Mouse (Mus musculus): Measurements from ENCODE around the gene Drc3. TPM values are rescaled to one million over a fixed set of nuclear protein-coding genes. Genes with fewer than 3 reads are reported as not detected.
A peak's percentile ranks its signal among the peaks of the same experiment; 100 is the strongest.

Drc3 gene
- polyA plus RNA-seq, 1 experiment from 2014 or later: 6.0 TPM

- Histone ChIP-seq H3K4me3 (no peak overlapping the region), H3K27me3 (ENCODE audit: insufficient read depth, poor library complexity, severe bottlenecking) (no peaks in the 10 kb centered on the region), H3K36me3 (no peaks in the 10 kb centered on the region), H3K27ac (no peak overlapping the region), H3K4me1 (replicated peaks) (peaks cover 8% of the 10 kb centered on the region), H3K9me3 (no peaks in the 10 kb centered on the region)
- no peak for DNase-seq (ENCODE audit: low spot score)
- 86% methylated on average over 6 of the region's 6 CpGs for WGBS
Observed at GRCm38 (mm10) chr11:60374481-60374880, 21.4 kb downstream of the Drc3 start.

- Histone ChIP-seq H3K4me1 (replicated peaks) (peaks cover 25% of the 10 kb centered on the region), H3K9me3 (no peaks in the 10 kb centered on the region), H3K36me3 (no peaks in the 10 kb centered on the region), H3K4me3 (no peak overlapping the region), H3K27ac (no peak overlapping the region), H3K27me3 (ENCODE audit: insufficient read depth, poor library complexity, severe bottlenecking) (peaks cover 5% of the 10 kb centered on the region; the same call in 1 of the 2 replicates)
- 88% methylated on average over 6 of the region's 6 CpGs for WGBS
- no peak for DNase-seq (ENCODE audit: low spot score)
Observed at GRCm38 (mm10) chr11:60383518-60383917, 30.4 kb downstream of the Drc3 start.

GRCm38 (mm10) chr11:60384762-60385421, 31.8 kb downstream of the Drc3 start:
- Histone ChIP-seq H3K4me3 (peak overlapping the region; percentile 43), H3K9me3 (no peaks in the 10 kb centered on the region), H3K27me3 (ENCODE audit: insufficient read depth, poor library complexity, severe bottlenecking) (peaks cover 5% of the 10 kb centered on the region; the same call in 1 of the 2 replicates), H3K27ac (peak overlapping the region; percentile 85), H3K36me3 (no peaks in the 10 kb centered on the region), H3K4me1 (replicated peaks) (peaks cover 25% of the 10 kb centered on the region)
- WGBS: 5% methylated on average over 16 of the region's 16 CpGs
- DNase-seq (ENCODE audit: low spot score): peak; percentile 51

- WGBS: 86% methylated on average over 5 of the region's 5 CpGs
- 0 out of 2 replicates have a peak overlapping the region, but pooled peaks have one; percentile 85 for H3K27ac ChIP-seq
Observed at GRCm38 (mm10) chr11:60385946-60386345, 32.8 kb downstream of the Drc3 start.

GRCm38 (mm10) chr11:60387944-60388343, 34.8 kb downstream of the Drc3 start:
- no peak overlapping the region for H3K4me3 ChIP-seq
- peaks cover 19% of the 10 kb centered on the region for H3K4me1 ChIP-seq (replicated peaks)
- H3K27me3 ChIP-seq (ENCODE audit: insufficient read depth, poor library complexity, severe bottlenecking): peaks cover 5% of the 10 kb centered on the region; the same call in 1 of the 2 replicates
- no peak overlapping the region for H3K27ac ChIP-seq
- DNase-seq (ENCODE audit: low spot score): no peak
- WGBS: 90% methylated on average over 2 of the region's 2 CpGs
- H3K36me3 ChIP-seq: no peaks in the 10 kb centered on the region
- H3K9me3 ChIP-seq: no peaks in the 10 kb centered on the region

More at GRCm38 (mm10) chr11:60385946-60386345, 32.8 kb downstream of the Drc3 start:
- Histone ChIP-seq H3K4me3 (no peak overlapping the region), H3K36me3 (no peaks in the 10 kb centered on the region), H3K27me3 (ENCODE audit: insufficient read depth, poor library complexity, severe bottlenecking) (peaks cover 5% of the 10 kb centered on the region; the same call in 1 of the 2 replicates), H3K9me3 (no peaks in the 10 kb centered on the region), H3K4me1 (replicated peaks) (peaks cover 25% of the 10 kb centered on the region)
- no peak for DNase-seq (ENCODE audit: low spot score)

GRCm38 (mm10) chr11:60391346-60391745, 38.2 kb downstream of the Drc3 start:
- Histone ChIP-seq H3K9me3 (no peaks in the 10 kb centered on the region), H3K27me3 (ENCODE audit: insufficient read depth, poor library complexity, severe bottlenecking) (no peaks in the 10 kb centered on the region), H3K27ac (no peak overlapping the region), H3K36me3 (peaks cover 3% of the 10 kb centered on the region; the same call in 1 of the 2 replicates), H3K4me1 (replicated peaks) (0 out of 2 replicates have a peak, but pooled peaks cover 7% of the 10 kb centered on the region), H3K4me3 (no peak overlapping the region)
- 91% methylated on average over 6 of the region's 6 CpGs for WGBS
- no peak for DNase-seq (ENCODE audit: low spot score)

GRCm38 (mm10) chr11:60396546-60396945, 43.4 kb downstream of the Drc3 start:
- DNase-seq (ENCODE audit: low spot score): no peak
- H3K4me1 ChIP-seq (replicated peaks): 0 out of 2 replicates have a peak, but pooled peaks cover 7% of the 10 kb centered on the region

GRCm38 (mm10) chr11:60397172-60397571, 44.0 kb downstream of the Drc3 start:
- 0 out of 2 replicates have a peak, but pooled peaks cover 7% of the 10 kb centered on the region for H3K4me1 ChIP-seq (replicated peaks)
- 90% methylated on average over 2 of the region's 2 CpGs for WGBS

More at GRCm38 (mm10) chr11:60396546-60396945, 43.4 kb downstream of the Drc3 start:
- 83% methylated on average over 6 of the region's 6 CpGs for WGBS
- Histone ChIP-seq H3K4me3 (no peak overlapping the region), H3K9me3 (no peaks in the 10 kb centered on the region), H3K27me3 (ENCODE audit: insufficient read depth, poor library complexity, severe bottlenecking) (no peaks in the 10 kb centered on the region), H3K36me3 (peaks cover 30% of the 10 kb centered on the region), H3K27ac (no peak overlapping the region)

GRCm38 (mm10) chr11:60406606-60407005, 53.5 kb downstream of the Drc3 start:
- Histone ChIP-seq H3K9me3 (no peaks in the 10 kb centered on the region), H3K36me3 (peaks cover 80% of the 10 kb centered on the region), H3K27ac (no peak overlapping the region), H3K4me3 (no peak overlapping the region), H3K4me1 (replicated peaks) (no peaks in the 10 kb centered on the region), H3K27me3 (ENCODE audit: insufficient read depth, poor library complexity, severe bottlenecking) (no peaks in the 10 kb centered on the region)
- 95% methylated on average over 1 of the region's 1 CpGs for WGBS
- DNase-seq (ENCODE audit: low spot score): no peak

More at GRCm38 (mm10) chr11:60397172-60397571, 44.0 kb downstream of the Drc3 start:
- H3K36me3 ChIP-seq: peaks cover 37% of the 10 kb centered on the region
- H3K4me3 ChIP-seq: no peak overlapping the region
- H3K9me3 ChIP-seq: no peaks in the 10 kb centered on the region
- no peak overlapping the region for H3K27ac ChIP-seq
- no peak for DNase-seq (ENCODE audit: low spot score)
- no peaks in the 10 kb centered on the region for H3K27me3 ChIP-seq (ENCODE audit: insufficient read depth, poor library complexity, severe bottlenecking)

GRCm38 (mm10) chr11:60412173-60412572, 59.0 kb downstream of the Drc3 start:
- no peak overlapping the region for H3K27ac ChIP-seq
- WGBS: 16% methylated on average over 3 of the region's 3 CpGs

GRCm38 (mm10) chr11:60412921-60413320, 59.8 kb downstream of the Drc3 start:
- no peaks in the 10 kb centered on the region for H3K27me3 ChIP-seq (ENCODE audit: insufficient read depth, poor library complexity, severe bottlenecking)
- H3K36me3 ChIP-seq: peaks cover 16% of the 10 kb centered on the region
- no peaks in the 10 kb centered on the region for H3K9me3 ChIP-seq
- 95% methylated on average over 2 of the region's 2 CpGs for WGBS
- H3K4me3 ChIP-seq: no peak overlapping the region
- no peak for DNase-seq (ENCODE audit: low spot score)
- H3K4me1 ChIP-seq (replicated peaks): peaks cover 31% of the 10 kb centered on the region
- no peak overlapping the region for H3K27ac ChIP-seq

More at GRCm38 (mm10) chr11:60412173-60412572, 59.0 kb downstream of the Drc3 start:
- H3K9me3 ChIP-seq: no peaks in the 10 kb centered on the region
- DNase-seq (ENCODE audit: low spot score): peak; percentile 21
- peaks cover 26% of the 10 kb centered on the region for H3K4me1 ChIP-seq (replicated peaks)
- no peaks in the 10 kb centered on the region for H3K27me3 ChIP-seq (ENCODE audit: insufficient read depth, poor library complexity, severe bottlenecking)
- H3K4me3 ChIP-seq: no peak overlapping the region
- H3K36me3 ChIP-seq: peaks cover 24% of the 10 kb centered on the region

GRCm38 (mm10) chr11:60416590-60416962, 63.4 kb downstream of the Drc3 start:
- WGBS: under 1% methylated on average over 21 of the region's 21 CpGs
- Histone ChIP-seq H3K27me3 (ENCODE audit: insufficient read depth, poor library complexity, severe bottlenecking) (no peaks in the 10 kb centered on the region), H3K36me3 (no peaks in the 10 kb centered on the region), H3K4me1 (replicated peaks) (peaks cover 49% of the 10 kb centered on the region), H3K9me3 (no peaks in the 10 kb centered on the region), H3K4me3 (peak overlapping the region; percentile 94), H3K27ac (peak overlapping the region; percentile 95)
- DNase-seq (ENCODE audit: low spot score): no peak

GRCm38 (mm10) chr11:60416963-60417716, 64.0 kb downstream of the Drc3 start, which contains the start of gene Gid4:
TSS of gene Gid4 (plus strand) at chr11:60417145.
- H3K27me3 ChIP-seq (ENCODE audit: insufficient read depth, poor library complexity, severe bottlenecking): no peaks in the 10 kb centered on the region

More at GRCm38 (mm10) chr11:60416963-60417716, 64.0 kb downstream of the Drc3 start, which contains the start of gene Gid4:
- under 1% methylated on average over 79 of the region's 81 CpGs for WGBS
- no peaks in the 10 kb centered on the region for H3K36me3 ChIP-seq
- H3K4me1 ChIP-seq (replicated peaks): peaks cover 49% of the 10 kb centered on the region
- H3K4me3 ChIP-seq: peak within 1 kb of the TSS; percentile 94
- peak; percentile 99 for DNase-seq (ENCODE audit: low spot score)
- no peaks in the 10 kb centered on the region for H3K9me3 ChIP-seq
- peak within 1 kb of the TSS; percentile 95 for H3K27ac ChIP-seq
